Mouse (Mus musculus) forebrain, embryonic 15.5 days (tissue): Measurements from ENCODE around the gene Coq8b. TPM values are rescaled to one million over a fixed set of nuclear protein-coding genes. Genes with fewer than 3 reads are reported as not detected.
"Not testable (repeated sequence)": the region's sequence is repeated elsewhere in the genome, so short reads cannot be mapped to it uniquely, and the experiment has no call there.

ENCODE experiments used
- ATAC-seq: fragments of 200-750 bp; cut with Nextera tagmentation; replicated peaks from 2 replicates; pipeline ENCODE4 v1.8.0; 2017; ENCODE audit warnings: mild to moderate bottlenecking, moderate TSS enrichment, moderate library complexity
- H3K27ac ChIP-seq: fragments of 300-500 bp; sonication (generic); replicated peaks from 2 replicates; pipeline ENCODE4 v1.5.1; 2015; ENCODE audit warnings: mild to moderate bottlenecking, inconsistent platforms
- H3K27me3 ChIP-seq: fragments of 300-500 bp; sonication (generic); 2 replicates; pipeline ENCODE4 v1.6.1; 2015; ENCODE audit warnings: inconsistent platforms
- H3K36me3 ChIP-seq: fragments of 300-500 bp; sonication (generic); 2 replicates; pipeline ENCODE4 v1.6.1; 2015; ENCODE audit warnings: mild to moderate bottlenecking, inconsistent platforms
- H3K4me1 ChIP-seq: fragments of 300-500 bp; sonication (generic); 2 replicates; pipeline ENCODE4 v1.6.1; 2015; ENCODE audit warnings: inconsistent platforms
- H3K4me2 ChIP-seq: fragments of 300-500 bp; sonication (generic); replicated peaks from 2 replicates; pipeline ENCODE4 v1.6.1; 2015; ENCODE audit warnings: mild to moderate bottlenecking, inconsistent platforms
- H3K4me3 ChIP-seq: fragments of 300-500 bp; sonication (generic); 2 replicates; pipeline ENCODE4 v1.5.1; 2015; ENCODE audit warnings: mild to moderate bottlenecking, inconsistent platforms
- H3K9ac ChIP-seq: fragments of 300-500 bp; sonication (generic); replicated peaks from 2 replicates; pipeline ENCODE4 v1.6.1; 2015; ENCODE audit warnings: mild to moderate bottlenecking, inconsistent platforms
- H3K9me3 ChIP-seq: fragments of 300-500 bp; sonication (generic); 2 replicates; pipeline ENCODE4 v1.6.1; 2016; ENCODE audit warnings: inconsistent platforms
- WGBS: fragments of 180-500 bp; shearing (Covaris S2); methylation state at CpG from one replicate; pipeline ENCODE4 v1.1.7; 2015; ENCODE audit warnings: mixed read lengths; 5-methylcytosine and 5-hydroxymethylcytosine counted together
- polyA plus RNA-seq: library from polyadenylated mRNA; unstranded; fragments of >200 nt; fragmentation: Nextera tagmentation; extraction: Ambion mirVana; gene quantifications from 2 replicates; pipeline ENCODE4 v1.2.1, GENCODE M21; 2015

The Coq8b gene
- polyA plus RNA-seq, 1 experiment from 2014 or later = 27.8 TPM

DNA sequence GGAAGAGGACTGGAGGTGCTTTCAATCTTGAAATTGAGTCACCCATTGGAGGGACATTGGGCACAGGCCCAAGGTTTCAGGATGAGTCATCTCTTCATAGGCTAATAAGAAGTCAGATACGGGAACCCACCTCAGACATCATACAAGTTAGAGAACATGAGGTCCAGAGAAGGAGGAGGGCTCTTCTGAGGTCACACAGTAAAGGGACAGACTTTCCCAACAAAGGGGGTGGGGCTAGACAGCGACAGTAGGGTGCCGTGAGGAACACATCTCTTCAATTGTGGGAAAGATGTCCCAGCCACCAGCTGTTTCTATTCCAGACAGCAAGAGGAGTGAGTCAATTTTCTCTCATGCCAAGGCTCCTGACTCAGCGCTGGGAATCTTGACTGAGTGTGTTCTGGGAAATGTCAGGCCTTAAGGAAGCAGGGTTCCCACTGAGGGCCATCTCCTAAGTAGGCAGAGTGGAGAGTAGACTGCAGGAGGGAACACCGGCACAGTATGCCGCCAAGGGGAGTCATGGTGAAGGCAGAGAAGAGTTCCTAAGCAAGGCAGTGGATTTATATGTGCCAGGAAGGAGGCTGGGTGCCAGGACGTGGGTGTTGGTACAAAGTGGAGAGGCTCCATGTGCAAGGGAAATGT lies 1.0 kb upstream of the Coq8b start:
- peak overlapping the region; percentile 77; the same call in 1 of the 2 replicates for H3K27ac ChIP-seq
- no peak for ATAC-seq
- 76% methylated on average over 7 of the region's 7 CpGs for WGBS

DNA sequence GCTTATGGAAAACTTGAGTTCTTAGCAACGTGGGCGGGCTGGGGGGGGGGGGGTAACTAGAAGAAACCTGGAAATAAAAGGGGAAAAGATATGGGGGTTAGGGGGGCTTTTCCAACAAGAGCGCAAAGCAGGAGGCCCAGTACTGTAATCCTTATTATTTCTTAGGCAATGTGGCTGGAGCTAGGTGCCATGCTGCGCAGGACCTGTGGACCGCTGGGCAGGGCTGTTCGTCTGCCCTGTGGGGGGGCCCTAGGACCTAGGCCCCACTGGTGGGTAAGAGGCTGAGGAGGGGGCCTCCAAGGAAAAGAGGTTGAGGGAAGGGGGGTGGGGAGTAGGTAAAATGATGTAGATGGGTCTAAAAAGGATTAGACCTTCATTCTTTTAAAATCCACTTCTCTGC lies 477 bp downstream of the Coq8b start:
- H3K4me3 ChIP-seq = peak overlapping the region; percentile 75
- H3K9ac ChIP-seq = peak overlapping the region; percentile 55
- peaks cover 17% of the 10 kb centered on the region for H3K4me1 ChIP-seq
- peak overlapping the region; percentile 76 for H3K4me2 ChIP-seq
- ATAC-seq = peak; percentile 26
- H3K9me3 ChIP-seq = no peaks in the 10 kb centered on the region
- H3K27me3 ChIP-seq = no peaks in the 10 kb centered on the region
- 2% methylated on average over 6 of the region's 6 CpGs for WGBS
- peak overlapping the region; percentile 77 for H3K27ac ChIP-seq
- peaks cover 2% of the 10 kb centered on the region; the same call in 1 of the 2 replicates for H3K36me3 ChIP-seq

More for the DNA sequence above, 1.0 kb upstream of the Coq8b start:
- Histone ChIP-seq H3K36me3 (peaks cover 2% of the 10 kb centered on the region; the same call in 1 of the 2 replicates), H3K4me2 (no peak overlapping the region), H3K4me3 (no peak overlapping the region), H3K9me3 (no peaks in the 10 kb centered on the region), H3K27me3 (no peaks in the 10 kb centered on the region), H3K9ac (no peak overlapping the region), H3K4me1 (peaks cover 26% of the 10 kb centered on the region)

DNA sequence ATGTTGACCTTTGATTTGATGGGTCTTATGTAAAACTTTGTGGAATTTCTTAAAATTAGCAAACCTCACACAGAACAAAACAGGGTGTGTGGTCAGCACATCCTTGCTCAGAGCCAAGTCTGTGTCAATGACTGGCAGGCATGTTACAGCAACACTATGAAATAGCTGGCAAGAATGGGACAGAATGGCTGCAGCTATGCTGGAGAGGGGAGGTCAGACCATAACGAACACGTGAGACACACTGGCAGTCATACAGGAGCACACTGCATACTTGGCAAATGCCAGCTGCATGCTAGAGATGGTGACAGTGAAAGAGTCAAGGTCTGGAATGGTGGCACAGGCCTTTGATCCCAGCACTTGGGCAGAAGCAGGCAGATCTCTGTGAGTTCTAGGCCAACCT lies 2.9 kb downstream of the Coq8b start:
- Histone ChIP-seq H3K9me3 (no peaks in the 10 kb centered on the region), H3K4me3 (no peak overlapping the region), H3K4me1 (peaks cover 12% of the 10 kb centered on the region), H3K9ac (no peak overlapping the region), H3K27me3 (no peaks in the 10 kb centered on the region), H3K27ac (no peak overlapping the region), H3K36me3 (peaks cover 15% of the 10 kb centered on the region), H3K4me2 (no peak overlapping the region)
- 90% methylated on average over 2 of the region's 2 CpGs for WGBS
- ATAC-seq = no peak

DNA sequence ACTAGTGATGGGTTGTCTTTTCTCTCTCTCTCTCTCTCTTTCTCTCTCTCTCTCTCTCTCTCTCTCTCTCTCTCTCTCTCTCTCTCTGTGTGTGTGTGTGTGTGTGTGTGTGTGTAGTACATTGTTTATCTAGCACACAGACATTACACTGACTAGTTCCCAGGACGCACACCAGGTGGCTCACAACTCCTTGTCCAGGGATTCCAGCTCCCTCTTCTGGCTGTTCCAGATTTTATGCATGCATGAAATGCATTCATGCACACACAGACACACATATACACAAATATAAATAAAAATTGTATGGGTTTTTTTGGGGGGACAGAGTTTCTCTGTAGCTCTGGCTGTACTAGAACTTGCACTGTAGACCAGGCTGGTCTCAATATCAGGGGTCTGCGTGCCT lies 4.7 kb downstream of the Coq8b start:
- peaks cover 26% of the 10 kb centered on the region for H3K36me3 ChIP-seq
- 87% methylated on average over 2 of the region's 2 CpGs for WGBS
- no peak overlapping the region for H3K4me3 ChIP-seq
- ATAC-seq = no peak
- H3K4me2 ChIP-seq = no peak overlapping the region
- no peak overlapping the region for H3K9ac ChIP-seq
- H3K27me3 ChIP-seq = no peaks in the 10 kb centered on the region
- no peaks in the 10 kb centered on the region for H3K9me3 ChIP-seq
- peaks cover 12% of the 10 kb centered on the region for H3K4me1 ChIP-seq
- no peak overlapping the region for H3K27ac ChIP-seq

DNA sequence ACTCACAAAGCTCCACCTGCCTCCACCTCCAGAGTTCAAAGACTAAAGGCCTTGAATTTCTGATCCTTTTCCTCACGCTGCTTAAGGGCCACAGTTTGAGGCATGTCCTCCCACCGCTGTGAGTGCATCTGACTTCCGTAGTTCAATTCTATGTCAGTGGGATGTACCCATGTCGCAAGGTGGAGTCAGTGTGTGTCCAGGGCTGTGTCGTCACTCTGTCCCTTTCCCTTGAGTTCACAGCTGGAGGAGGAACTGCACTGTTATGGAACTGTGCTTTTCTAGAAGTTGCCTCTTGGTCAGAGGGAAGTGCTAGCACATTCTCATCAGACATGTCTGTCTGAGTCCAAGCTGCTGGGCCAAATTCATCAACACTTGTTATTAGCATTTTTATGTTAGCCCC lies 5.7 kb downstream of the Coq8b start:
- Histone ChIP-seq H3K4me2 (no peak overlapping the region), H3K9me3 (no peaks in the 10 kb centered on the region), H3K36me3 (peaks cover 32% of the 10 kb centered on the region), H3K27ac (no peak overlapping the region), H3K27me3 (no peaks in the 10 kb centered on the region), H3K4me1 (peaks cover 9% of the 10 kb centered on the region), H3K4me3 (no peak overlapping the region), H3K9ac (no peak overlapping the region)
- ATAC-seq = no peak
- WGBS = 91% methylated on average over 5 of the region's 5 CpGs

DNA sequence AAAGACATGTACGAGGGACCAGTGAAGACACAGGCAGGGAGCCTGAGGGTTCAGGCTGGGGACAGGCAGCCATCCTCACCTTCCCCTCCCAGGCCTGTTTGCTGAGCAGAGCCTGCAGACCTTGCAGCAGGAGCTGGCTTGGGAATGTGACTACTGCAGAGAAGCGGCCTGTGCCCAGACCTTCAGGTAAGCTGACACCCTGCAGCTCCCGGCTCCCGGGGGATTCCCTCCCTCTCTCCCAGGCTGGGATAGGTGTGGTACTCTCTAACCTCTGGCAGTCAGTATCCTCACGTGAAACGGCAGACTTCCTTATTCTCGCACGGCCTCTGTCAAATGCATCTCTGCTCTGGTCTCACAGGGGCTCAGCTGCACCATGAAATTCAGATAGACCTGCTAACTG lies 10.4 kb downstream of the Coq8b start:
- no peaks in the 10 kb centered on the region for H3K9me3 ChIP-seq

DNA sequence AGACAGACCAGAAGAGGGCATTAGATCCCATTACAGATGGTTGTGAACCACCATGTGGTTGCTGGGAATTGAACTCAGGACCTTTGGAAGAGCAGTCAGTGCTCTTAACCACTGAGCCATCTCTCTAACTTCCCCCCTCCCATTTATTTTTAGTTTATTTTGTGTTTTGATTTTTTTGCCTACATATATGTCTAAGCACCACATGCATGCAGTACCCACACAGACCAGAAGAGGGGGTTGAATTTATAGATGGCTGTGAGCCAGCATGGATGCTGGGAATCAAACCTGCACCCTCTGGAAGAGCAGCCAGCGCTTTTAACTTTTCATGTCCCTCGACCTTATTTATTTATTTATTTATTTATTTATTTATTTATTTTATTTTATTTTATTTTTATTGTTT lies 11.3 kb downstream of the Coq8b start:
- not testable (repeated sequence) for H3K4me1 ChIP-seq, H3K27ac ChIP-seq, ATAC-seq, H3K4me3 ChIP-seq, H3K4me2 ChIP-seq, H3K27me3 ChIP-seq, H3K9me3 ChIP-seq, H3K9ac ChIP-seq
- 82% methylated on average over 2 of the region's 2 CpGs for WGBS
- peaks cover 46% of the 10 kb centered on the region for H3K36me3 ChIP-seq

More for the DNA sequence above, 10.4 kb downstream of the Coq8b start:
- Histone ChIP-seq H3K27ac (no peak overlapping the region), H3K36me3 (peaks cover 46% of the 10 kb centered on the region), H3K4me2 (no peak overlapping the region), H3K27me3 (no peaks in the 10 kb centered on the region), H3K9ac (no peak overlapping the region), H3K4me1 (no peaks in the 10 kb centered on the region), H3K4me3 (no peak overlapping the region)
- ATAC-seq = no peak
- WGBS = 74% methylated on average over 8 of the region's 8 CpGs

DNA sequence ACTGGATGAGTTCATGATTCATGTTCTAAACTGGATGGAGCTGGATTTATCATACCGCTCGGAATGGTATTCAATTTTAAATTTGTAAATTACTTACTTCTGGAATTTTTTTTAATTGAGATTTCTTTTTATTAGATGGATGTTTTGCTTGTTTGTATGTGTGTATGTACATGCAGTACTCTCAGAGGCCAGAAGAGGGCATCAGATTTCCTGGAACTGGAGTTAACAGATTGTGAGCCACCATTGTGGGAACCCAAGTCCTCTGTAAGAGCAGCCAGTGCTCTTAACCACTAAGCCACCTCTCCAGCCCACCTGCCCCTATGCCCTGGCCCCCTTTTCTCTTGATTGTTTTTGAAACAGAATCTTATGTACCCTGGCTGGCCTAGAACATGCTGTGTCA lies 16.3 kb downstream of the Coq8b start:
- Histone ChIP-seq H3K27ac (no peak overlapping the region), H3K4me1 (no peaks in the 10 kb centered on the region), H3K9me3 (no peaks in the 10 kb centered on the region), H3K4me3 (no peak overlapping the region), H3K36me3 (peaks cover 31% of the 10 kb centered on the region), H3K4me2 (no peak overlapping the region), H3K9ac (no peak overlapping the region), H3K27me3 (no peaks in the 10 kb centered on the region)
- 86% methylated on average over 2 of the region's 2 CpGs for WGBS
- no peak for ATAC-seq

DNA sequence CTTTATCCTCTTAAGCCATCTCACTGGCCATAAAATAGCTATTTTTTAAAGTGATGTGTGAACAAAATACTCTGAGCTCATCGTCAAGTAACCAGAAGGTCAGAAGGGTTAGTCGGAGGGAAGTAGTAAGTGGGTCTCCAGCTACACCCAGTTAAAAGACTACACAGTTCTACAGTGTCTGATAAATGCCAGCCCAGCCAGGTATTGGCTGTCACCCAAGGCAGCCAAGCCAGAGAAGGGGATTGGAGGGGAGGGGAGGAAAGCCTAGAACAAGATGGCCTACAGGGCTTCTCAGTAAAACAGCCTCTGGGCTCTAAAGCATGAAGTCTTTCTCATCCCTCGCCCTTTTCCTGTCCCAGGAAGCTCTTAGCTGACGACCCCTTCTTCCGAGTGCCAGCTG lies 17.1 kb downstream of the Coq8b start:
- no peak overlapping the region for H3K9ac ChIP-seq
- peaks cover 31% of the 10 kb centered on the region for H3K36me3 ChIP-seq
- H3K27me3 ChIP-seq = no peaks in the 10 kb centered on the region
- H3K9me3 ChIP-seq = no peaks in the 10 kb centered on the region
- no peak overlapping the region for H3K4me2 ChIP-seq
- ATAC-seq = no peak
- H3K4me1 ChIP-seq = no peaks in the 10 kb centered on the region
- H3K27ac ChIP-seq = no peak overlapping the region
- H3K4me3 ChIP-seq = no peak overlapping the region
- WGBS = 84% methylated on average over 5 of the region's 5 CpGs

DNA sequence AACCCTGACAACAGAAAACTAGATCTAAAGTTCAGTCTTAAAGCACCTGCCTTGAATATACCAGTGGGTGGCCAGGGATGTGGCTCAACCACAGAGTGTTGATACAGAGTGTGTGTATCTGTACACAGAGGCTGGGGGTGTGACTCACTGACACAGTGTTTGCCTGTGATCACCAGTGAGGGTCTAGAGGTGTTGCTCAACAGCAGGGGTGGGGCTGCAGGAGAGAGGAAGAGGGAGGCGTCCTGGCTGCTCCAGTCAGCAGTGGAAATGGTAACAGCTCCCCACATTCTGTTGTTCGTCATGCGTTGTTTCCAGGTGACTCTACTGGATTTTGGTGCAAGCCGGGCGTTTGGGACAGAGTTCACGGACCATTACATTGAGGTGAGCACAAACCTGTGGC lies 19.1 kb downstream of the Coq8b start:
- Histone ChIP-seq H3K4me3 (no peak overlapping the region), H3K27me3 (no peaks in the 10 kb centered on the region), H3K36me3 (peaks cover 20% of the 10 kb centered on the region), H3K27ac (no peak overlapping the region), H3K4me1 (peaks cover 7% of the 10 kb centered on the region), H3K9ac (no peak overlapping the region), H3K4me2 (no peak overlapping the region), H3K9me3 (no peaks in the 10 kb centered on the region)
- no peak for ATAC-seq
- 89% methylated on average over 6 of the region's 6 CpGs for WGBS

DNA sequence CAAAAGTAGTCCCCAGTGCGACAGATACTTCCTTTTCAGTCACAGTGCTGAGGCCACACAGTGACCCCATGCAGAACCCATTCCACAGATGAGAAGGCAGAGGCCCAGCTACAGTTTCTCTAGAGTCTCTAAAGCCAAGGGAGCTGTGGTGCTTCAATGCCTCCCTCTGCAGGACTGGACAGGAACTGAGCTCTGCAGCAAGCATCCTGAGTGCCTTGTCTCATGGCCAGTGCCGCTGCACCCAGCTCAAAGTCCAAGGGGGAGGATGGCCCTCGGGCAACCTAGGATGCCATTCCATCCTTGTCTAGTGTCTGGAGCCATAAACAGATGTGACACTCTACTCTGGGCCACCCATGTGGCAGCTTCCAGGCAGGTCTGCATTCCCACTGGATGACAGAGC lies 22.9 kb downstream of the Coq8b start:
- H3K4me2 ChIP-seq = no peak overlapping the region
- WGBS = 80% methylated on average over 3 of the region's 3 CpGs
- no peak overlapping the region for H3K4me3 ChIP-seq
- no peak for ATAC-seq
- H3K4me1 ChIP-seq = peaks cover 34% of the 10 kb centered on the region
- H3K9ac ChIP-seq = no peak overlapping the region
- H3K27me3 ChIP-seq = no peaks in the 10 kb centered on the region
- H3K27ac ChIP-seq = no peak overlapping the region
- H3K36me3 ChIP-seq = peaks cover 11% of the 10 kb centered on the region
- no peaks in the 10 kb centered on the region for H3K9me3 ChIP-seq

DNA sequence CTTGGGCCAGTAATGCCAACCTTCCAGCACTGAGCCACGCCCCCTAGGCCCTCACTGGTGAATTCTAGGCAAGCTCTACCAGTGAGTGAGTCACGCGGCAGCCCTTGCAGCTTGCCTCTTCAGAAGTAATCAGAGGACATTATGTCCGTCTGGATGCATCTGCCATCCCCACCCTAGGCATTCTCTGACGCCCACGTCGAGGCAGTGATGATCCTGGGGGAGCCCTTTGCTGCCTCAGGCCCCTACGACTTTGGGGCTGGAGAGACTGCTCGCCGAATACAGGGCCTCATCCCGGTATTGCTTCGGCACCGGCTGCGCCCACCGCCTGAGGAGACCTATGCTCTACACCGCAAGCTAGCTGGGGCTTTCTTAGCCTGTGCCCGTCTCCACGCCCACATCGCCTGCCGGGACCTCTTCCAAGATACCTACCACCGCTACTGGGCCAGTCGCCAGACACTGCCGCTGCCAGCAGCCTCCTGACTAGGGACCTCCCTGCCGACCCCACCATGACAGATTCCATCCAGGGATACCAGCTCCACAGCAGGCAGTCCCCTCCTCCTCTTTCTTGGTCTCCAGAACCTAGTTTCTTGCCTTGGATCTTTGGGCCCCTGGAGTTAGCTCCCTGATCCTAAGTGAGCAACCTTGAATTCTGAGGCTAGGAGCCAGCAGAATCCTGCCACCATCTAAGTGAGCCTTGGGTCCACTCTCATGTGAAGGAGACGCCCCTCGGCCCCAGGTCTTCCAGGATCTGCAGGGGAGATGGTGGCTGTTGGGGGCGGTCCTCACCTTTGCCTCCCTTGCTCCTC lies 24.4 kb downstream of the Coq8b start:
- Histone ChIP-seq H3K27ac (peak overlapping the region; percentile 95), H3K9ac (no peak overlapping the region; the same call in 1 of the 2 replicates), H3K9me3 (no peaks in the 10 kb centered on the region), H3K4me2 (peak overlapping the region; percentile 77), H3K4me3 (peak overlapping the region; percentile 82), H3K4me1 (peaks cover 49% of the 10 kb centered on the region), H3K36me3 (peaks cover 6% of the 10 kb centered on the region), H3K27me3 (no peaks in the 10 kb centered on the region)
- WGBS = 4% methylated on average over 27 of the region's 27 CpGs
- ATAC-seq = peak; percentile 35
